Mouse (Mus musculus) testis, adult 2 months (tissue): ENCODE measurements around the gene Gm17190. TPM values are rescaled to one million over a fixed set of nuclear protein-coding genes. Genes with fewer than 3 reads are reported as not detected.

Experiments used
- H3K27ac ChIP-seq: fragments of 200-500 bp; 2 replicates; pipeline ENCODE4 v1.5.1; 2012; ENCODE audit warnings: low read depth, low read length; ENCODE audit not compliant: control insufficient read depth, insufficient read depth
- H3K27me3 ChIP-seq: fragments of 200-500 bp; 2 replicates; pipeline ENCODE4 v1.6.1; 2012; ENCODE audit warnings: mild to moderate bottlenecking, low read length, moderate library complexity; ENCODE audit not compliant: control insufficient read depth, insufficient read depth
- H3K36me3 ChIP-seq: fragments of 200-500 bp; 2 replicates; pipeline ENCODE4 v1.6.1; 2012; ENCODE audit warnings: mild to moderate bottlenecking, low read length; ENCODE audit not compliant: control insufficient read depth, insufficient read depth
- H3K4me1 ChIP-seq: fragments of 200-500 bp; 2 replicates; pipeline ENCODE4 v1.6.1; 2012; ENCODE audit warnings: low read length; ENCODE audit not compliant: control insufficient read depth, insufficient read depth
- H3K4me3 ChIP-seq: fragments of 200-500 bp; 2 replicates; pipeline ENCODE4 v1.5.1; 2012; ENCODE audit warnings: low read depth, mild to moderate bottlenecking, low read length, moderate library complexity, mixed read lengths; ENCODE audit not compliant: control insufficient read depth
- CTCF ChIP-seq: fragments of 200-500 bp; IDR thresholded peaks from 2 replicates; pipeline ENCODE4 v1.5.1; 2012; ENCODE audit warnings: low read depth, mild to moderate bottlenecking, inconsistent platforms, low read length, moderate library complexity; ENCODE audit not compliant: control insufficient read depth, insufficient read depth, insufficient replicate concordance
- POLR2A ChIP-seq: fragments of 200-500 bp; IDR thresholded peaks from 2 replicates; pipeline ENCODE4 v1.6.1; 2012; ENCODE audit warnings: low read depth, mild to moderate bottlenecking, inconsistent platforms, low read length, moderate library complexity; ENCODE audit not compliant: control insufficient read depth
- polyA plus RNA-seq: library from polyadenylated mRNA; depleted of rRNA; stranded (reverse); fragments of >200 nt; gene quantifications from 2 replicates; pipeline ENCODE4 v1.2.3, GENCODE M21; 2012

Gm17190 gene
- polyA plus RNA-seq, 1 experiment: not detected

GRCm38 (mm10) chr13:96085581-96086302, 3.9 kb downstream of the Gm17190 start:
- Histone ChIP-seq H3K36me3 (no peaks in the 10 kb centered on the region), H3K4me3 (no peak overlapping the region), H3K27me3 (no peaks in the 10 kb centered on the region), H3K27ac (no peak overlapping the region), H3K4me1 (no peaks in the 10 kb centered on the region)
- TF ChIP-seq POLR2A: no peak
- no peak for TF ChIP-seq CTCF

GRCm38 (mm10) chr13:96090929-96091328, 9.1 kb downstream of the Gm17190 start:
- Histone ChIP-seq H3K4me1 (no peaks in the 10 kb centered on the region), H3K4me3 (no peak overlapping the region), H3K27me3 (no peaks in the 10 kb centered on the region), H3K27ac (no peak overlapping the region), H3K36me3 (no peaks in the 10 kb centered on the region)
- no peak for TF ChIP-seq POLR2A
- no peak for TF ChIP-seq CTCF

GRCm38 (mm10) chr13:96106367-96106766, 24.5 kb downstream of the Gm17190 start:
- Histone ChIP-seq H3K36me3 (no peaks in the 10 kb centered on the region), H3K27me3 (no peaks in the 10 kb centered on the region), H3K4me3 (no peak overlapping the region), H3K27ac (no peak overlapping the region), H3K4me1 (no peaks in the 10 kb centered on the region)
- no peak for TF ChIP-seq POLR2A
- TF ChIP-seq CTCF: no peak

- TF ChIP-seq POLR2A: no peak
- no peak for TF ChIP-seq CTCF
- H3K4me3 ChIP-seq: no peak overlapping the region
- H3K4me1 ChIP-seq: no peaks in the 10 kb centered on the region
- no peaks in the 10 kb centered on the region for H3K27me3 ChIP-seq
- H3K27ac ChIP-seq: no peak overlapping the region
- H3K36me3 ChIP-seq: no peaks in the 10 kb centered on the region
Observed at GRCm38 (mm10) chr13:96110767-96111166, 28.9 kb downstream of the Gm17190 start.

- H3K27ac ChIP-seq: no peak overlapping the region
- no peaks in the 10 kb centered on the region for H3K36me3 ChIP-seq
- no peaks in the 10 kb centered on the region for H3K4me1 ChIP-seq
- no peak overlapping the region for H3K4me3 ChIP-seq
- H3K27me3 ChIP-seq: no peaks in the 10 kb centered on the region
- TF ChIP-seq POLR2A (no peak), CTCF (no peak)
Observed at GRCm38 (mm10) chr13:96112711-96113110, 30.9 kb downstream of the Gm17190 start.

GRCm38 (mm10) chr13:96125011-96125410, 43.2 kb downstream of the Gm17190 start:
- Histone ChIP-seq H3K36me3 (no peaks in the 10 kb centered on the region), H3K27me3 (no peaks in the 10 kb centered on the region), H3K27ac (no peak overlapping the region), H3K4me3 (no peak overlapping the region), H3K4me1 (no peaks in the 10 kb centered on the region)
- no peak for TF ChIP-seq CTCF

- no peak for TF ChIP-seq CTCF
- no peak for TF ChIP-seq POLR2A
- H3K36me3 ChIP-seq: no peaks in the 10 kb centered on the region
- no peak overlapping the region for H3K4me3 ChIP-seq
- H3K27ac ChIP-seq: no peak overlapping the region
- H3K4me1 ChIP-seq: peaks cover 5% of the 10 kb centered on the region
- H3K27me3 ChIP-seq: no peaks in the 10 kb centered on the region
Observed at GRCm38 (mm10) chr13:96126669-96127068, 44.8 kb downstream of the Gm17190 start.
